9 mouse cellular contexts compared by ENCODE assay signal in the genomic region with DNA sequence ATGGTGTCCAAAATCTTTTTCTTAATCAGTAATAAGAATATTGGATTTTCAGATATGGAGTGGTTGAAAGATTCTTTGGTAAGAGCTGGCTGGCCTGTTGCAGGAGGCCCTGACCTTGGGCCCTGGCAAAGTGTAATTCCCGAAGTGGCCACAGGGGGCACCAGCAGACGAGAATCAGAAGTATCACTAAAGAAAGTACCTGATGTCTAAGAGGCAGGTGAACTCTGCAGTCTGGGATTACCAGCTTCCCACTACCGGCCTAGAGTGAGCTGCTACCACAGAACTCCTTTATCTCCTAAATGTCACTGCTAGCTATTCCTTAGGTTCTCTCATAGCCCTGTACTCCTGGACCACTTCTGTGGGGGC. TPM values are rescaled to one million over a fixed set of nuclear protein-coding genes. Genes with fewer than 3 reads are reported as not detected.
DNase-seq lines count a peak whose midpoint lies in the region; ATAC-seq and TF ChIP-seq lines count a peak whose summit lies in the region.
"Had no signal": no experiment of that assay in that cellular context is flagged by ENCODE, and none has a peak within 500 bp of the region (broad histone marks: within the 10 kb centered on the region; RNA-seq: fewer than 3 reads in every experiment).

No protein-coding gene starts in this region.

- H3K9me3 ChIP-seq in ES-E14 (ENCODE audit: control insufficient read depth, insufficient read depth, low read depth, low read length), result no peaks in the 10 kb centered on the region
- no peaks in the 10 kb centered on the region for H3K9me3 ChIP-seq in neural tube, embryonic 11.5 days (ENCODE audit: control insufficient read depth, low read length)
- H3K9me3 ChIP-seq: liver, embryonic 15.5 days had no signal

- H3K4me3 ChIP-seq in ES-E14 (ENCODE audit: insufficient read depth in 1 of 2, low read depth in 1 of 2, low read length in 2 of 2, poor library complexity in 1 of 2, severe bottlenecking in 1 of 2), result no peak overlapping the region
- no peak overlapping the region for H3K4me3 ChIP-seq in cerebellum, adult 2 months (replicated peaks; ENCODE audit: insufficient read depth, low read depth, low read length)
- H3K4me3 ChIP-seq in heart, adult 2 months, result no peak overlapping the region
- H3K4me3 ChIP-seq in neural tube, embryonic 11.5 days (ENCODE audit: low read depth, low read length), result no peak overlapping the region
- H3K4me3 ChIP-seq: liver, embryonic 15.5 days had no signal

- TF ChIP-seq EP300 in heart, adult 2 months (IDR thresholded peaks at IDR 0.05; ENCODE audit: insufficient read depth, low read depth, low read length), result peak; percentile 28; the same call in 1 of the 2 replicates

- no peaks in the 10 kb centered on the region for H3K27me3 ChIP-seq in cerebellum, adult 2 months (ENCODE audit: control insufficient read depth, insufficient read depth, low read length)
- H3K27me3 ChIP-seq in heart, adult 2 months (ENCODE audit: control insufficient read depth, insufficient read depth, low read length), result no peaks in the 10 kb centered on the region
- no peaks in the 10 kb centered on the region for H3K27me3 ChIP-seq in neural tube, embryonic 11.5 days (ENCODE audit: control insufficient read depth, insufficient read depth, low read length)
- H3K27me3 ChIP-seq: liver, embryonic 15.5 days had no signal

- ATAC-seq in frontal cortex, adult (ENCODE audit: low TSS enrichment), result no peak
- no peak for ATAC-seq in neural tube, embryonic 11.5 days (ENCODE audit: insufficient read depth, low FRiP score, low TSS enrichment)

- 1% methylated on average over 3 of the region's 3 CpGs for WGBS in cerebellum, adult 2 months
- 2% methylated on average over 3 of the region's 3 CpGs for WGBS in heart, adult 2 months
- 12% methylated on average over 3 of the region's 3 CpGs for WGBS in neural tube, embryonic 11.5 days

- no peak overlapping the region for H3K4me2 ChIP-seq in neural tube, embryonic 11.5 days (ENCODE audit: low read depth)
- H3K4me2 ChIP-seq: liver, embryonic 15.5 days had no signal

- H3K36me3 ChIP-seq in ES-E14 (ENCODE audit: control insufficient read depth, insufficient read depth, low read length, poor library complexity, severe bottlenecking), result peaks cover 7% of the 10 kb centered on the region; the same call in 1 of the 2 replicates
- peaks cover 5% of the 10 kb centered on the region for H3K36me3 ChIP-seq in heart, adult 2 months (ENCODE audit: control insufficient read depth, insufficient read depth, low read length)
- H3K36me3 ChIP-seq in neural tube, embryonic 11.5 days (ENCODE audit: control insufficient read depth, insufficient read depth, low read length), result no peaks in the 10 kb centered on the region

- in situ Hi-C loops in ES-E14 (cut with MboI; ENCODE audit: low sequenced_read_pairs in 2 of 2, unreplicated experiment in 2 of 2), result no loop called here

- TF ChIP-seq CTCF in cerebellum, adult 2 months (IDR thresholded peaks at IDR 0.05; ENCODE audit: borderline replicate concordance, insufficient read depth, low read depth, low read length), result peak; percentile 86
- peak; percentile 96 for TF ChIP-seq CTCF in heart, adult 2 months (IDR thresholded peaks at IDR 0.05)

- DNase-seq in frontal cortex, postnatal 10 days (ENCODE audit: low spot score in 2 of 2), result peak; percentile 54 to 76
- peak; percentile 80 for DNase-seq in ES-E14 (ENCODE audit: low read depth, low spot score)
- peak; percentile 82 to 92 for DNase-seq in cerebellum, adult 2 months
- peak; percentile 85 to 93 for DNase-seq in heart, adult 2 months
- DNase-seq in layer of hippocampus, postnatal 25 days (ENCODE audit: extremely low spot score in 1 of 2, low spot score in 1 of 2), result peak; percentile 70 to 94
- peak; percentile 86 for DNase-seq in neural tube, embryonic 11.5 days (ENCODE audit: low spot score)
- peak; percentile 82 for DNase-seq in thymus, postnatal 0 days (ENCODE audit: low spot score)

- no peak overlapping the region for H3K9ac ChIP-seq in ES-E14 (ENCODE audit: insufficient read depth, low read depth, low read length, poor library complexity, severe bottlenecking)
- H3K9ac ChIP-seq in heart, adult 2 months (ENCODE audit: low read depth, low read length), result no peak overlapping the region
- H3K9ac ChIP-seq in neural tube, embryonic 11.5 days (ENCODE audit: low read length), result no peak overlapping the region
- H3K9ac ChIP-seq: liver, embryonic 15.5 days had no signal

- intact Hi-C loops in heart, adult 2 months (cut with DNase I), result loop anchor here (1.0 kb wide), 1 partner anchor 26 kb away; no protein-coding TSS in a partner anchor

- H3K4me1 ChIP-seq in ES-E14 (ENCODE audit: control insufficient read depth in 2 of 2, insufficient read depth in 2 of 2, low read length in 2 of 2, poor library complexity in 1 of 2), result peaks cover 3 to 20% of the 10 kb centered on the region in 2 experiments; a peak in 3 of 4 replicates
- H3K4me1 ChIP-seq in cerebellum, adult 2 months (ENCODE audit: control insufficient read depth, insufficient read depth, low read length), result peaks cover 10% of the 10 kb centered on the region
- H3K4me1 ChIP-seq in heart, adult 2 months (ENCODE audit: control insufficient read depth, insufficient read depth, low read length), result peaks cover 8% of the 10 kb centered on the region
- peaks cover 28% of the 10 kb centered on the region for H3K4me1 ChIP-seq in neural tube, embryonic 11.5 days (ENCODE audit: control insufficient read depth, insufficient read depth, low read length)

- no peak for TF ChIP-seq POLR2A in cerebellum, adult 2 months (IDR thresholded peaks at IDR 0.05; ENCODE audit: borderline replicate concordance, insufficient read depth, low read length)
- TF ChIP-seq POLR2A in heart, adult 2 months (IDR thresholded peaks at IDR 0.05; ENCODE audit: insufficient read depth, low read depth, low read length), result 0 out of 2 replicates have a peak, but pooled peaks have one; percentile 12

- H3K27ac ChIP-seq in ES-E14 (ENCODE audit: insufficient read depth, low read depth, low read length, poor library complexity, severe bottlenecking), result no peak overlapping the region
- no peak overlapping the region for H3K27ac ChIP-seq in cerebellum, adult 2 months (ENCODE audit: insufficient read depth, low read length)
- H3K27ac ChIP-seq in heart, adult 2 months, result peak overlapping the region; percentile 24
- no peak overlapping the region for H3K27ac ChIP-seq in neural tube, embryonic 11.5 days (ENCODE audit: low read depth, low read length)
- H3K27ac ChIP-seq: liver, embryonic 15.5 days had no signal

- H3K79me2 ChIP-seq in heart, adult 2 months (replicated peaks; ENCODE audit: control insufficient read depth, insufficient read depth, low read length), result peaks cover 7% of the 10 kb centered on the region

TF ChIP-seq in ES-E14, 5 proteins besides CTCF, POLR2A, EP300 and RAD21:
- no peak for TF ChIP-seq HCFC1 (IDR thresholded peaks at IDR 0.05; ENCODE audit: borderline replicate concordance, insufficient read depth, low read length)
- TF ChIP-seq MAFK (IDR thresholded peaks at IDR 0.05; ENCODE audit: insufficient read depth, low read depth, low read length), result no peak
- no peak for TF ChIP-seq ZNF384 (IDR thresholded peaks at IDR 0.05; ENCODE audit: low read depth, low read length)
TF ChIP-seq in ES-E14: peak in this region for 0.

RNA-seq across cellular contexts. Expression of gene Per1, which starts 2.6 kb away (rescaled TPM):
- 6.0 and 8.6 TPM in 2 replicates for total RNA-seq in ES-E14 (2012; rRNA removed)
- 34.4 and 37.2 TPM in 2 replicates for polyA plus RNA-seq in cerebellum, adult 2 months (2012; rRNA removed)
- 10 to 100 TPM; 44.4 to 79.8 TPM for total RNA-seq in heart, adult 2 months (2021)
- 18.0 and 36.4 TPM in 2 replicates for polyA plus RNA-seq in heart, adult 2 months (2012; rRNA removed)
- 10 to 100 TPM; 70.1 to 89.0 TPM for total RNA-seq in layer of hippocampus, postnatal 25 days (2021)
- polyA plus RNA-seq in neural tube, embryonic 11.5 days (2014; fragmentation: Nextera tagmentation; extraction: Ambion mirVana), result 10.7 and 10.9 TPM in 2 replicates
- polyA plus RNA-seq in thymus, postnatal 0 days (2015; fragmentation: Nextera tagmentation; extraction: Ambion mirVana), result 3.5 and 4.7 TPM in 2 replicates

RNA-seq across cellular contexts. Expression of gene Vamp2, which starts 4.1 kb away (rescaled TPM):
- 7.1 and 9.0 TPM in 2 replicates for total RNA-seq in ES-E14 (2012; rRNA removed)
- 672 and 700 TPM in 2 replicates for polyA plus RNA-seq in cerebellum, adult 2 months (2012; rRNA removed)
- total RNA-seq in heart, adult 2 months (2021), result 10 to 100 TPM; 63.4 to 70.8 TPM
- polyA plus RNA-seq in heart, adult 2 months (2012; rRNA removed), result 83.0 and 90.0 TPM in 2 replicates
- total RNA-seq in layer of hippocampus, postnatal 25 days (2021), result 1,000 to 10,000 TPM in 1 of 2 experiments, 100 to 1,000 TPM in 1; 978 to 1,010 TPM
- 112 TPM in 2 replicates for polyA plus RNA-seq in neural tube, embryonic 11.5 days (2014; fragmentation: Nextera tagmentation; extraction: Ambion mirVana)
- polyA plus RNA-seq in thymus, postnatal 0 days (2015; fragmentation: Nextera tagmentation; extraction: Ambion mirVana), result 35.9 and 38.5 TPM in 2 replicates

RNA-seq across cellular contexts. Expression of gene Tmem107, which starts 21.8 kb away (rescaled TPM):
- total RNA-seq in ES-E14 (2012; rRNA removed), result 38.6 and 38.8 TPM in 2 replicates
- polyA plus RNA-seq in cerebellum, adult 2 months (2012; rRNA removed), result 13.4 and 15.8 TPM in 2 replicates
- 1 to 10 TPM; 5.6 to 6.6 TPM for total RNA-seq in heart, adult 2 months (2021)
- polyA plus RNA-seq in heart, adult 2 months (2012; rRNA removed), result 15.9 and 26.1 TPM in 2 replicates
- 10 to 100 TPM; 21.1 to 21.6 TPM for total RNA-seq in layer of hippocampus, postnatal 25 days (2021)
- polyA plus RNA-seq in neural tube, embryonic 11.5 days (2014; fragmentation: Nextera tagmentation; extraction: Ambion mirVana), result 40.8 and 43.5 TPM in 2 replicates
- 29.8 and 33.2 TPM in 2 replicates for polyA plus RNA-seq in thymus, postnatal 0 days (2015; fragmentation: Nextera tagmentation; extraction: Ambion mirVana)

RNA-seq across cellular contexts. Expression of gene Hes7, which starts 27.8 kb away (rescaled TPM):
- not detected in 2 replicates for total RNA-seq in ES-E14 (2012; rRNA removed)
- polyA plus RNA-seq in cerebellum, adult 2 months (2012; rRNA removed), result 0.44 and 0.59 TPM in 2 replicates
- total RNA-seq in heart, adult 2 months (2021), result under 1 TPM in 1 of 2 experiments, not detected in 1; 0.11 TPM
- 0.10 TPM in 1 of 2 replicates, not detected in the other for polyA plus RNA-seq in heart, adult 2 months (2012; rRNA removed)
- under 1 TPM; 0.80 to 0.96 TPM for total RNA-seq in layer of hippocampus, postnatal 25 days (2021)
- 0.33 TPM in 1 of 2 replicates, not detected in the other for polyA plus RNA-seq in neural tube, embryonic 11.5 days (2014; fragmentation: Nextera tagmentation; extraction: Ambion mirVana)
- 0.39 and 0.71 TPM in 2 replicates for polyA plus RNA-seq in thymus, postnatal 0 days (2015; fragmentation: Nextera tagmentation; extraction: Ambion mirVana)

RNA-seq across cellular contexts. Expression of gene 9130213A22Rik, which starts 30.0 kb away (rescaled TPM):
- total RNA-seq in ES-E14 (2012; rRNA removed), result not detected in 2 replicates
- polyA plus RNA-seq in cerebellum, adult 2 months (2012; rRNA removed), result 1.3 and 1.4 TPM in 2 replicates
- under 1 TPM; 0.21 to 0.23 TPM for total RNA-seq in heart, adult 2 months (2021)
- polyA plus RNA-seq in heart, adult 2 months (2012; rRNA removed), result 0.82 and 1.00 TPM in 2 replicates
- total RNA-seq in layer of hippocampus, postnatal 25 days (2021), result under 1 TPM; 0.68 to 0.89 TPM
- 0.24 TPM in 1 of 2 replicates, not detected in the other for polyA plus RNA-seq in neural tube, embryonic 11.5 days (2014; fragmentation: Nextera tagmentation; extraction: Ambion mirVana)
- polyA plus RNA-seq in thymus, postnatal 0 days (2015; fragmentation: Nextera tagmentation; extraction: Ambion mirVana), result 0.49 and 0.64 TPM in 2 replicates
